Mouse (Mus musculus) neural tube, embryonic 15.5 days (tissue): Measurements from ENCODE around the gene Pecam1. TPM values are rescaled to one million over a fixed set of nuclear protein-coding genes. Genes with fewer than 3 reads are reported as not detected.
A peak's percentile ranks its signal among the peaks of the same experiment; 100 is the strongest.

Experiments
- ATAC-seq: fragments of 200-750 bp; cut with Nextera tagmentation; 2 replicates; pipeline ENCODE4 v1.8.0; 2017; ENCODE audit warnings: mild to moderate bottlenecking, moderate TSS enrichment, moderate library complexity; ENCODE audit not compliant: low FRiP score
- H3K27ac ChIP-seq: fragments of 300-500 bp; sonication (generic); replicated peaks from 2 replicates; pipeline ENCODE4 v1.5.1; 2015; ENCODE audit warnings: mild to moderate bottlenecking, inconsistent platforms
- H3K27me3 ChIP-seq: fragments of 300-500 bp; sonication (generic); replicated peaks from 2 replicates; pipeline ENCODE4 v1.6.1; 2015; ENCODE audit warnings: inconsistent platforms
- H3K36me3 ChIP-seq: fragments of 300-500 bp; sonication (generic); 2 replicates; pipeline ENCODE4 v1.6.1; 2015; ENCODE audit warnings: inconsistent platforms
- H3K4me1 ChIP-seq: fragments of 300-500 bp; sonication (generic); 2 replicates; pipeline ENCODE4 v1.6.1; 2015; ENCODE audit warnings: inconsistent platforms
- H3K4me2 ChIP-seq: fragments of 300-500 bp; sonication (generic); 2 replicates; pipeline ENCODE4 v1.6.1; 2015; ENCODE audit warnings: inconsistent platforms, mild to moderate bottlenecking, moderate library complexity
- H3K4me3 ChIP-seq: fragments of 300-500 bp; sonication (generic); replicated peaks from 2 replicates; pipeline ENCODE4 v1.5.1; 2015; ENCODE audit warnings: mild to moderate bottlenecking, inconsistent platforms
- H3K9ac ChIP-seq: fragments of 300-500 bp; sonication (generic); replicated peaks from 2 replicates; pipeline ENCODE4 v1.6.1; 2015; ENCODE audit warnings: mild to moderate bottlenecking, inconsistent platforms
- H3K9me3 ChIP-seq: fragments of 300-500 bp; sonication (generic); replicated peaks from 2 replicates; pipeline ENCODE4 v1.6.1; 2016; ENCODE audit warnings: inconsistent platforms
- WGBS: fragments of 180-500 bp; shearing (Covaris S2); methylation state at CpG from one replicate; pipeline ENCODE4 v1.1.7; 2015; ENCODE audit warnings: mixed read lengths; 5-methylcytosine and 5-hydroxymethylcytosine counted together
- polyA plus RNA-seq: library from polyadenylated mRNA; unstranded; fragments of >200 nt; fragmentation: Nextera tagmentation; extraction: Ambion mirVana; gene quantifications from 2 replicates; pipeline ENCODE4 v1.2.1, GENCODE M21; 2015

The Pecam1 gene
- polyA plus RNA-seq, result 14.4 and 27.3 TPM in 2 replicates

DNA sequence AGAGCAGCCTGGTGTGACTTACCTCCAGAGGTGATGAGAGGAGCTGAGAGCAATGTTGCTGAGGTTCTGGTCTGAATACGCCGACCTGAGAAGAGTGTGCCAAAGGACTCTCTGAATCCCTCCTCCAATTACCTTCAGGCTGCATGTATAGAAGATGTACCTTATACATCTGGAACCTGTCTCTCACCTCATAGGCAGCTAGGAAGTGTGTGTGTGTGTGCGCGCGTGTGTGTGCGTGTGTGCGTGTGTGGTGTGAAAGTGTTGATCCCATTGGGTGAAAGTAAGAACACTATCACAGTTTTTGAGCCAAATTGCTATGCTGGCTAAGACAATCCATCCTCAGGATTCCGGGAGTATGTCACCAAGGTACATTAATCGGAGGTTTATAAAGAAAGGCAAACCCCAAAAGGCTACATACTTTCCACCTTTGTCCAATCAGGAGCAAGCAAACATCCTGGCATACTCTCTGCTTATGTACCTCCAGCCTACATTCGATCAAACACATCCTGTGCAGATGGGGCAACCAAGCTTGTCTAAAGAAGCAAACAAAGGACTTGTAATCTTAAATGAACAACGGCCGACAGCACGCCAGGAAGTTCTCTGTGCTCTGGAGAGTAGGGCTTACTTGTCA, at the start of gene Pecam1:
Gene Pecam1 (minus strand): TSS at position 508 of the 631 bp plus-strand sequence.
- 88% methylated on average over 13 of the region's 13 CpGs for WGBS

DNA sequence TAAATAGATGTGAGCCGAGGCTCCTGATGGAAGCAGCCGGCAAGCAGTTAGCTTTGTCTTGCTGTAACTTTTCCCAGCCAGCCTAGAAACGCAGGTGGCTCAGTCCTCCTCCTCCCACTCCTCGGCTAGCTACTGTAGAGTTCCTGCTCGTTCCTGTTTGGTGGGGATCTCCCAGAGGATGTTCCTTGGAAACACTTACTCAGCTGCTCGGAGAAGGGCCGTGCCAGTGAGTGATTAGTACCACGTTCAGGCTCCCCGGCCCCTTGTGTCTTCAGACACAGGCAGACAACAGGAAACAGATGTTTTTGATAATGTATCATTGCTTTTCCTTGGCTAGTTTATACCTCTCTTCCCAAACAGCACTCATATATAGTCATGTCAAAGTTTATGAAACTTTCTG, 45.3 kb upstream of the Pecam1 start:
- Histone ChIP-seq H3K4me2 (no peak overlapping the region), H3K9ac (no peak overlapping the region), H3K4me3 (no peak overlapping the region), H3K27ac (no peak overlapping the region), H3K36me3 (peaks cover 63% of the 10 kb centered on the region), H3K27me3 (no peaks in the 10 kb centered on the region), H3K9me3 (no peaks in the 10 kb centered on the region), H3K4me1 (peaks cover 10% of the 10 kb centered on the region)
- ATAC-seq, result no peak
- 80% methylated on average over 9 of the region's 9 CpGs for WGBS

More for the DNA sequence above, at the start of gene Pecam1:
- no peak within 1 kb of the TSS for H3K4me2 ChIP-seq
- no peak within 1 kb of the TSS for H3K27ac ChIP-seq
- H3K4me3 ChIP-seq, result no peak within 1 kb of the TSS
- no peak for ATAC-seq
- H3K27me3 ChIP-seq, result no peaks in the 10 kb centered on the region
- H3K9me3 ChIP-seq, result no peaks in the 10 kb centered on the region
- no peak within 1 kb of the TSS for H3K9ac ChIP-seq
- no peaks in the 10 kb centered on the region for H3K36me3 ChIP-seq
- H3K4me1 ChIP-seq, result no peaks in the 10 kb centered on the region

DNA sequence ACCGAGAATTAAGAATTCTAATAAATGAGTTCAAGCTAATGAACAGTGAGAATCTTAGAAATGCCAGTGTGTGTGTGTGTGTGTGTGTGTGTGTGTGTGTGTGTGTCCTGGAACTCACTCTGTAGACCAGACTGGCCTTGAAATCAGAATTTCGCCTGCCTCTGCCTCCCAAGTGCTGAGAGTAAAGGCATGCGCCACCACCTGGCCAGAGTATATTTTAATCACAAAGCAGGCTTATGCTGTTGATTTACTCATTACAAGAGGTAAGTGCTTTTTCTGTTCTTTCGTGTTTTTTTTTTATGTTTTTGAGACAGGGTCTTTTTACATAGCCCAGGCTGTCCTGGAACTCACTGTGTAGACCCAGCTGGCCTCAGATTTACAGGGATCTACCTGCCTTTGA, 43.4 kb upstream of the Pecam1 start:
- WGBS, result 83% methylated on average over 4 of the region's 4 CpGs
- no peak overlapping the region for H3K4me2 ChIP-seq
- H3K27me3 ChIP-seq, result no peaks in the 10 kb centered on the region
- H3K36me3 ChIP-seq, result peaks cover 47% of the 10 kb centered on the region
- H3K9ac ChIP-seq, result 0 out of 2 replicates have a peak overlapping the region, but pooled peaks have one; percentile 6
- H3K4me3 ChIP-seq, result no peak overlapping the region
- no peaks in the 10 kb centered on the region for H3K9me3 ChIP-seq
- ATAC-seq, result no peak
- peaks cover 18% of the 10 kb centered on the region for H3K4me1 ChIP-seq
- no peak overlapping the region for H3K27ac ChIP-seq

DNA sequence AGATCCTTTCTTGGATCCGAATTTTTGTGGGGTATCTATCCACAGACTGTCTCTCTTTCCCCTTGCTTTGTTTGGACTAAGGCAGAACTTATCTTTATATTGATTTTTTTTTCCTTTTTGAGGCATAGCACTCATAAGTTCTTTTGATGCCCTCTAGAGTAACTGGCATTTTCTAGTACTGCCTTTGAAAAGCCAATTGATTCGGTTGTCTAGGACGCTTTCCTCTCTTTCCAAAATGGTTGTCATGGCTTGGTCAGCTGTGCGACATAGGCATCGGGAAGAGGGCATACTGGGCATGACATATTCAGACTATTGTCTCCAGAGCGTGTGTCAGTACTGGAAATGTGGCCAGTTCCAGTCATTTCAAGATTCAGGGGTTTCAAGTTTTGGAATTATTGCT, 39.2 kb upstream of the Pecam1 start:
- peaks cover 28% of the 10 kb centered on the region for H3K36me3 ChIP-seq
- peak overlapping the region; percentile 63 for H3K4me2 ChIP-seq
- 0% methylated on average over 6 of the region's 6 CpGs for WGBS
- peak overlapping the region; percentile 90 for H3K4me3 ChIP-seq
- no peaks in the 10 kb centered on the region for H3K9me3 ChIP-seq
- ATAC-seq, result no peak
- peak overlapping the region; percentile 100 for H3K27ac ChIP-seq
- H3K4me1 ChIP-seq, result peaks cover 37% of the 10 kb centered on the region
- H3K27me3 ChIP-seq, result no peaks in the 10 kb centered on the region
- H3K9ac ChIP-seq, result peak overlapping the region; percentile 82

DNA sequence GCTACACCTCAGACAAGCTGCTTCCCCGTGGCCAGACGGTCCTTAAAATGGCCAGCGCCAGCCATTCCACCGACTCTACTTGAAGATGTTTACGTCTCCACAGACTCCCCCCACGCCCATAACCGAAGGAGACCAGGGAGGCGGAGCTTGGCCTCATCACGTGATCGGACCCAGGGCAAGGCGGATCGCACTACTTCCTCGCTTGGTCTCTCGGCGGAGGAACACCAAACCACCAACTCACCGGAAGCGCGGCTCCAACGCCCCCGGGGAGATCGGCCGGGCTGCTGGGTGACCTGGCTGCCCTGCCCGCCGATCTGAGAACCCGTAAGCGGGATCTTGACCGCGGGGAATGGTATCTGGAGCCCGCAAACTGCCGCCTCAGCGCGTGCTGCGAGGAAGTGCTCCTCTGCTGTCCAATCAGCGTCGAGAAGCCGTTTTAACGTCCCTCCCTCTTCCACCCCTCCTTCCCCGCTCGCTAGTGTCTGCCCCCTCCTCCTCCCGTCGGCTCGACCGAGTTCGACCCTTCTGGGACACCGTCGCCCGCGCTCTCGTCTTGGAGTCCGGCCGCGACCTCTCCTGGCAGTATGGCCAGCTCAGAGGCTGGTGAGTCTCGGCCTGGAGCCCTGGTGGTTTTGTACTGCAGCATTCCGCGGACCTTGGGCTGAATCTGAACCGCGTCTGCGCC, 38.5 kb upstream of the Pecam1 start, which contains the start of the genes Ddx5 and Cep95:
Gene Ddx5 (minus strand): TSS at position 411 of the 685 bp plus-strand sequence.
Gene Cep95 (plus strand): TSS at position 478 of the 685 bp plus-strand sequence.
- H3K36me3 ChIP-seq, result peaks cover 28% of the 10 kb centered on the region

DNA sequence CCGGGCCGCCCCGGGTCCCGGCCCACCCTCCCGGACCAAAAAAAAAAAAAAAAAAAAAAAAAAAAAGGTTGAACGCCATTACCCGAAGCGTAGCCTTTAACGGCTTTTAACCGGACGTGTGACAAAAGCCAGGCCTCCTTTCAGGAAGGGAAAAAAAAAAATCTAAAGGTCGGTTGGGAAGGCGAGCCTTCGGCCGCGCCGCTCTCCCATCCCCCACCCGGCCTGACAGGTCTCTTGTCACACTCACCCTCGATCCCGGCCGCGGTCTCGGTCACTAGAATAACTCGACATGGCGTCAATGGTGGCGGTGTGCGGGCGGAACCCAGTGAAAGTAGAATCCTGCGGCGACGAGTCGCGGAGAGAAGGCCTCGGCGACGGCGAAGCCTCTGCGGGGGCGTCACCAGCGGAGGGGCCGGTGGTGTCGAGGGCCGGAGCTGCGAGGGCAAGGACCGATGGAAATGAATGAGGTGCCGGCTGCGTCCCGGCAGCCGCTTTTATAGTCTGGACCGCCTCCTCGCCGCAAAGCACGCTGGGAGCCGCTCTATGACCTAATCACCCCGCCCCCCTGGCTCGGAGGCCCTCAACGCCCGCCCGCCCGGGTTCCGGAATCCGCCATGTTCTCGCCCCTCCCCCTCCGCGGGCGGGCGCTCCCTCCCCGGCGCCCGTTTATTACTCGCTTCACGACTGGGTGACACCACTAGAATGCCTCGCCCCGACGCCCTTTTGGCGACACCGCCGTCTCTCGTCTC, 37.8 kb upstream of the Pecam1 start:
- WGBS, result under 1% methylated on average over 64 of the region's 79 CpGs
- Histone ChIP-seq H3K4me1 (peaks cover 42% of the 10 kb centered on the region), H3K36me3 (peaks cover 30% of the 10 kb centered on the region), H3K27ac (peak overlapping the region; percentile 100), H3K27me3 (no peaks in the 10 kb centered on the region), H3K4me2 (peak overlapping the region; percentile 71), H3K9me3 (no peaks in the 10 kb centered on the region), H3K4me3 (peak overlapping the region; percentile 90), H3K9ac (peak overlapping the region; percentile 99)
- ATAC-seq, result peak; percentile 83

More for the DNA sequence above, 38.5 kb upstream of the Pecam1 start, which contains the start of the genes Ddx5 and Cep95:
- no peaks in the 10 kb centered on the region for H3K9me3 ChIP-seq
- peak within 1 kb of the TSS; percentile 90 for H3K4me3 ChIP-seq
- peak within 1 kb of the TSS; percentile 100 for H3K27ac ChIP-seq
- H3K9ac ChIP-seq, result peak within 1 kb of the TSS; percentile 99
- WGBS, result under 1% methylated on average over 58 of the region's 58 CpGs
- H3K27me3 ChIP-seq, result no peaks in the 10 kb centered on the region
- peaks cover 38% of the 10 kb centered on the region for H3K4me1 ChIP-seq
- H3K4me2 ChIP-seq, result peak within 1 kb of the TSS; percentile 63
- ATAC-seq, result peak; percentile 94

DNA sequence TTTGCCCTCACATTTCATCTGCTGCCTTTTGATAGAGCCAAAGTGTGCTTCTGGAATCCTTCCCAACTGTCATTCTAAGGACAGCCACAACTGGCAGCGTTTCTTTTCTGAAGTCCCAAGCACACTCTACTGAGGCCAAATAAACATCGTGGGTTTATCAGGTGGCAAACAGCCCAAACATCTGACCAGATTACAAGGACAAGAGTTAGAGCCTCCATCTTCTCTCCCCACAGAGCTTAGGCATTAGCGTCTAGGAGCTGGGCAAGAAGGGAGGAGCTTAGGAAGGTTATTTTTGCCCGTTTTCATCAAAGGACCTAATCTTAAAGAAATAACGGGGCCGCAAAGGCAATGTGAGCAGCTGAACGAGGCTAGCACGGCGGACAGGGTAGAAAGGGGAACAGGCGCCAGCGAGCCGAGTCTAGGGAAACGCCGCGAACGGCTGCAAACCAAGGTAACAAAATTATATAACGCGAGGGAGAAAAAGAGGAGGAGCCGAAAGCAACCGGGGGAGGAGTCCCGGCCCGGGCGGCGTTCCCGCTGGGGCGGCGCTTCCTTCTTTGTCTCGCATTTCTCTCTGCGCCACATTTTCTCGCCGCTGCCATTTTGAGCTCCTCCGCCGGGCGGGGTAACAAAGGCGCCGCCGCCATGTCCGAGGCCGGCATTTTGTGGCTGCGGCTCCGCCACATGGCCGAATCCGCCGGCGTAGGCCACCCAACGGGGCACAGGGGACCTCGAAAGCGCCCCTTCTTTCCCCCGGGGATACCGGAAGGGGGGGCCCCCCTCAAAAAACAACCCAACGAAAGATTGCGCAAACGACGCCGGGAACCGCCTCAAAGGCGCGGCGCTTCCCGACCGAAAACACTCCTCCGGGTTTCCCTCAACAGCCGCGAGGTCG, 37.0 kb upstream of the Pecam1 start:
- H3K36me3 ChIP-seq, result peaks cover 39% of the 10 kb centered on the region
- H3K4me2 ChIP-seq, result peak overlapping the region; percentile 71
- H3K27me3 ChIP-seq, result no peaks in the 10 kb centered on the region
- H3K4me3 ChIP-seq, result peak overlapping the region; percentile 90
- H3K4me1 ChIP-seq, result peaks cover 47% of the 10 kb centered on the region
- no peaks in the 10 kb centered on the region for H3K9me3 ChIP-seq
- peak overlapping the region; percentile 99 for H3K9ac ChIP-seq
- 0 out of 2 replicates have a peak, but pooled peaks have one; percentile 22 for ATAC-seq
- under 1% methylated on average over 65 of the region's 65 CpGs for WGBS
- H3K27ac ChIP-seq, result peak overlapping the region; percentile 100

DNA sequence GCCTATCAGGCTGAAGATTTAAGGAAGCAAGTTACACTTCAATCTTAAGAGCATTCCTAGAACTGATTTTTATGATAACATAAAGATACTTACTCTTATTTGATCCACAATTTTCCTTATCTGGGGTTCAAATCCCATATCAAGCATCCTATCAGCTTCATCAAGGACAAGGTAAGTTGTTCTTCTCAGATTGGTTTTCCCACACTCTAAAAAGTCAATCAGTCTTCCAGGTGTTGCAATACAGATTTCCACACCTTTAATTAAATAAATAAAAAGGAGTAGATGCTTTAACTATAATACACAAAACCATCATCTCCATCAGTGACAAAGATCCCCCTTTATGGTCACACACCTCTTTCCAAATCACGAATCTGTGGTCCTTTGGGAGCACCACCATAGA, 34.6 kb upstream of the Pecam1 start:
- no peaks in the 10 kb centered on the region for H3K27me3 ChIP-seq
- peaks cover 50% of the 10 kb centered on the region for H3K36me3 ChIP-seq
- no peak overlapping the region for H3K27ac ChIP-seq
- H3K9ac ChIP-seq, result no peak overlapping the region
- H3K4me1 ChIP-seq, result peaks cover 40% of the 10 kb centered on the region
- WGBS, result 61% methylated on average over 1 of the region's 1 CpGs
- no peak overlapping the region for H3K4me3 ChIP-seq
- peak overlapping the region; percentile 71 for H3K4me2 ChIP-seq
- ATAC-seq, result no peak
- H3K9me3 ChIP-seq, result no peaks in the 10 kb centered on the region

DNA sequence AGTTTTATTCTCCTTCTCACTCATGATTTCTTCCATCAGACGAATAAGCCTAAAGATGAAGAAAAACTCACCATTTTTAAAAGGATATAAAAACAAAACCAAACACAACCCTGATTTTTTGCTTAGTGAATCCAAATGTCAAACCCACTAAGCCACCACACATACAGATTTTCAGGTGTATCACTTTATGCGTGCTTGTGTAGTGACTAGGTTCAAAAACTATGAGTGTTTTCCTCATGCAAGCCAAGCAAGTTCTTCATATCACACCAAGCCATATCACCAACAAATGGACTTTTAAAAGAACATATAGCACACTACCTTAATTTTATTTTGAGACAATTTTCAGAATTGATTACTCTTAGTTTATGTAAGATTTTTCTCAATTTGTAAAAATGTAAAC, 34.0 kb upstream of the Pecam1 start:
- peaks cover 51% of the 10 kb centered on the region for H3K36me3 ChIP-seq
- no peak overlapping the region for H3K4me2 ChIP-seq
- no peaks in the 10 kb centered on the region for H3K9me3 ChIP-seq
- H3K9ac ChIP-seq, result no peak overlapping the region
- H3K27ac ChIP-seq, result no peak overlapping the region
- no peak for ATAC-seq
- no peak overlapping the region for H3K4me3 ChIP-seq
- H3K4me1 ChIP-seq, result peaks cover 44% of the 10 kb centered on the region
- WGBS, result 89% methylated on average over 2 of the region's 2 CpGs
- no peaks in the 10 kb centered on the region for H3K27me3 ChIP-seq

DNA sequence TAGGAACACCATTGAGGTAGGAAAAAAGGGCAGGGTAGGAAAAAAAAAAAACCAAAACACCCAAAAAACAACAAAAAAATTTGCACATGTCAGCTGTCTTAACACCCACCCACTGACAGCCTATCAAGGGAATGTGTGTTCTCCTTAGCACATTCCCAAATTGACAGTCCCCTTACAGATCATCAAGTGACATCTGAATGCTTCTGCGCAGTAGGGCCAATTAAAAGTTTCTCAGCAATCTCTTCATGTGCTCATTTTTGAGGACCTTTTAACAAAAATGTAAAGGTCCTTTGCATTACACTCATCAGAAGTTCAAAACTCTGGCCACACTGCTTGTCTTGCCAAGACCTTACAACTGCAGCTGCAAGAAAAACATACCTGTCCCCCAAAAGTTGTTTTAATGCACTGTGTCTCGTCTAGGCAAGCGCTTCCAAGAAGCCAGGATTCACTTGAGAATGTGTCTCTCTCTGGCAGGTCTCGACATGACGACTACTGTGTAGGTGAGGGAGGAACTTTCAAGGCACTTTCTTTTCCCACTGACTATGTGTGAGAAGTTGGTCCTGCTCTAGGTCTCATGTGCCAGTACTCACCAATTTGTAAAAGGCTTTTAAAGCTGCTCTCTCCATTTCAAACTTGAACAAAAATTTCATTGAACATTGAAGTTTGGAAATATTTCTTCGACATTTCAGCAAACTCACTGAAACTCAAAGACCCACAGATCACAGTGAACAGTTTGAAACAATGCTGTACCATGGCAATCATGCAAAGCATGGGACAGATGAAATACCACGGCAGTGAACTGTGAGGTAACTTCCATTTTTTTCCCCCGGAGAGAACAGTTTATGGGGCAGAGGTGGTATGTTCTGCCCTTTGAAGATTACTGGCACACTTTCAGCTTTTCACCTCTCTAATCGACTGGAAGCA, 32.7 kb upstream of the Pecam1 start:
- Histone ChIP-seq H3K36me3 (peaks cover 51% of the 10 kb centered on the region), H3K9me3 (no peaks in the 10 kb centered on the region), H3K9ac (no peak overlapping the region), H3K4me2 (no peak overlapping the region), H3K4me1 (peaks cover 45% of the 10 kb centered on the region), H3K27ac (no peak overlapping the region), H3K27me3 (no peaks in the 10 kb centered on the region), H3K4me3 (no peak overlapping the region)
- no peak for ATAC-seq
- WGBS, result 84% methylated on average over 9 of the region's 9 CpGs
